Mouse (Mus musculus) hindbrain, embryonic 12.5 days (tissue): ENCODE results near the gene Tssk4. TPM values are rescaled to one million over a fixed set of nuclear protein-coding genes. Genes with fewer than 3 reads are reported as not detected.

Source experiments
- ATAC-seq: fragments of 200-750 bp; cut with Nextera tagmentation; 2 replicates; pipeline ENCODE4 v1.8.0; 2017; ENCODE audit warnings: moderate TSS enrichment; ENCODE audit not compliant: low FRiP score
- H3K27ac ChIP-seq: fragments of 300-500 bp; sonication (generic); 2 replicates; pipeline ENCODE4 v1.5.1; 2016; ENCODE audit warnings: mild to moderate bottlenecking
- H3K27me3 ChIP-seq: fragments of 300-500 bp; sonication (generic); 2 replicates; pipeline ENCODE4 v1.6.1; 2016; ENCODE audit warnings: mild to moderate bottlenecking
- H3K36me3 ChIP-seq: fragments of 300-500 bp; sonication (generic); 2 replicates; pipeline ENCODE4 v1.6.1; 2016; ENCODE audit warnings: mild to moderate bottlenecking
- H3K4me1 ChIP-seq: fragments of 300-500 bp; sonication (generic); 2 replicates; pipeline ENCODE4 v1.6.1; 2016
- H3K4me2 ChIP-seq: fragments of 300-500 bp; sonication (generic); replicated peaks from 2 replicates; pipeline ENCODE4 v1.6.1; 2016; ENCODE audit warnings: mild to moderate bottlenecking
- H3K4me3 ChIP-seq: fragments of 300-500 bp; sonication (generic); 2 replicates; pipeline ENCODE4 v1.5.1; 2016; ENCODE audit warnings: mild to moderate bottlenecking
- H3K9ac ChIP-seq: fragments of 300-500 bp; sonication (generic); 2 replicates; pipeline ENCODE4 v1.6.1; 2016; ENCODE audit warnings: mild to moderate bottlenecking, moderate library complexity
- H3K9me3 ChIP-seq: fragments of 300-500 bp; sonication (generic); replicated peaks from 2 replicates; pipeline ENCODE4 v1.6.1; 2016; ENCODE audit warnings: mild to moderate bottlenecking
- WGBS: fragments of 180-500 bp; shearing (Covaris S2); methylation state at CpG from one replicate; pipeline ENCODE4 v1.1.7; 2016; 5-methylcytosine and 5-hydroxymethylcytosine counted together
- polyA plus RNA-seq: library from polyadenylated mRNA; unstranded; fragments of >200 nt; fragmentation: Nextera tagmentation; extraction: Ambion mirVana; gene quantifications from 2 replicates; pipeline ENCODE4 v1.2.1, GENCODE M21; 2016

Gene Tssk4
- polyA plus RNA-seq, 1 experiment from 2014 or later = 0.52 TPM

GRCm38 (mm10) chr14:55651528-55651927 is 1.5 kb downstream of the Tssk4 start:
- Histone ChIP-seq H3K4me1 (no peaks in the 10 kb centered on the region), H3K4me2 (no peak overlapping the region), H3K27ac (no peak overlapping the region), H3K27me3 (no peaks in the 10 kb centered on the region), H3K9me3 (no peaks in the 10 kb centered on the region), H3K36me3 (peaks cover 4% of the 10 kb centered on the region), H3K4me3 (no peak overlapping the region), H3K9ac (no peak overlapping the region)
- no peak for ATAC-seq
- 83% methylated on average over 7 of the region's 7 CpGs for WGBS

GRCm38 (mm10) chr14:55656935-55657334 is 7.0 kb downstream of the Tssk4 start:
- no peak for ATAC-seq
- H3K27ac ChIP-seq = no peak overlapping the region
- no peak overlapping the region for H3K4me3 ChIP-seq
- H3K4me2 ChIP-seq = no peak overlapping the region
- H3K9me3 ChIP-seq = no peaks in the 10 kb centered on the region
- H3K9ac ChIP-seq = no peak overlapping the region
- H3K27me3 ChIP-seq = no peaks in the 10 kb centered on the region
- 85% methylated on average over 3 of the region's 3 CpGs for WGBS
- peaks cover 16% of the 10 kb centered on the region for H3K36me3 ChIP-seq
- peaks cover 3% of the 10 kb centered on the region for H3K4me1 ChIP-seq

GRCm38 (mm10) chr14:55658011-55658410 is 8.0 kb downstream of the Tssk4 start:
- no peak overlapping the region for H3K27ac ChIP-seq
- no peaks in the 10 kb centered on the region for H3K27me3 ChIP-seq
- H3K4me2 ChIP-seq = no peak overlapping the region
- no peak overlapping the region for H3K4me3 ChIP-seq
- 95% methylated on average over 5 of the region's 5 CpGs for WGBS
- no peak overlapping the region for H3K9ac ChIP-seq
- peaks cover 24% of the 10 kb centered on the region for H3K36me3 ChIP-seq
- H3K4me1 ChIP-seq = peaks cover 3% of the 10 kb centered on the region
- ATAC-seq = no peak
- no peaks in the 10 kb centered on the region for H3K9me3 ChIP-seq

GRCm38 (mm10) chr14:55659960-55660573 is 10.1 kb downstream of the Tssk4 start, which contains the start of gene Mdp1:
Gene Mdp1, minus strand, starts transcription at chr14:55660508.
- Histone ChIP-seq H3K27ac (peak within 1 kb of the TSS; percentile 69), H3K9me3 (no peaks in the 10 kb centered on the region), H3K27me3 (no peaks in the 10 kb centered on the region), H3K36me3 (peaks cover 34% of the 10 kb centered on the region), H3K4me2 (peak within 1 kb of the TSS; percentile 51), H3K4me1 (peaks cover 3% of the 10 kb centered on the region), H3K9ac (peak within 1 kb of the TSS; percentile 66), H3K4me3 (peak within 1 kb of the TSS; percentile 53)
- WGBS = under 1% methylated on average over 39 of the region's 39 CpGs
- ATAC-seq = peak; percentile 93

- no peak overlapping the region for H3K9ac ChIP-seq
- H3K27me3 ChIP-seq = no peaks in the 10 kb centered on the region
- ATAC-seq = peak; percentile 17; the same call in 1 of the 2 replicates
- no peak overlapping the region for H3K27ac ChIP-seq
- peaks cover 34% of the 10 kb centered on the region for H3K36me3 ChIP-seq
- peaks cover 3% of the 10 kb centered on the region for H3K4me1 ChIP-seq
- 42% methylated on average over 2 of the region's 2 CpGs for WGBS
- H3K9me3 ChIP-seq = no peaks in the 10 kb centered on the region
- H3K4me3 ChIP-seq = peak overlapping the region; percentile 53
- H3K4me2 ChIP-seq = peak overlapping the region; percentile 51; the same call in 1 of the 2 replicates
Measured at GRCm38 (mm10) chr14:55660636-55661035, 10.7 kb downstream of the Tssk4 start.

- under 1% methylated on average over 12 of the region's 12 CpGs for WGBS
- peak; percentile 71 for ATAC-seq
Measured at GRCm38 (mm10) chr14:55671486-55671832, 21.5 kb downstream of the Tssk4 start.

GRCm38 (mm10) chr14:55671833-55672740 is 22.1 kb downstream of the Tssk4 start, which contains the start of the genes Gmpr2 and Nedd8:
Gene Gmpr2, plus strand, starts transcription at chr14:55671941.
Gene Nedd8, minus strand, starts transcription at chr14:55672124.
- peak; percentile 98 for ATAC-seq

More at GRCm38 (mm10) chr14:55671486-55671832, 21.5 kb downstream of the Tssk4 start:
- peak overlapping the region; percentile 73 for H3K9ac ChIP-seq
- H3K4me3 ChIP-seq = peak overlapping the region; percentile 78
- peak overlapping the region; percentile 90 for H3K27ac ChIP-seq
- H3K4me1 ChIP-seq = peaks cover 20% of the 10 kb centered on the region
- no peaks in the 10 kb centered on the region for H3K9me3 ChIP-seq
- H3K36me3 ChIP-seq = peaks cover 20% of the 10 kb centered on the region
- H3K4me2 ChIP-seq = peak overlapping the region; percentile 91
- H3K27me3 ChIP-seq = no peaks in the 10 kb centered on the region

GRCm38 (mm10) chr14:55672741-55673060 is 22.7 kb downstream of the Tssk4 start:
- ATAC-seq = no peak
- Histone ChIP-seq H3K4me1 (peaks cover 20% of the 10 kb centered on the region), H3K27ac (no peak overlapping the region), H3K36me3 (peaks cover 32% of the 10 kb centered on the region), H3K9ac (peak overlapping the region; percentile 73; the same call in 1 of the 2 replicates), H3K4me3 (peak overlapping the region; percentile 78), H3K4me2 (peak overlapping the region; percentile 91), H3K9me3 (no peaks in the 10 kb centered on the region), H3K27me3 (no peaks in the 10 kb centered on the region)
- WGBS = 86% methylated on average over 7 of the region's 7 CpGs

More at GRCm38 (mm10) chr14:55671833-55672740, 22.1 kb downstream of the Tssk4 start, which contains the start of the genes Gmpr2 and Nedd8:
- peak within 1 kb of the TSS; percentile 91 for H3K4me2 ChIP-seq
- H3K9me3 ChIP-seq = no peaks in the 10 kb centered on the region
- under 1% methylated on average over 38 of the region's 38 CpGs for WGBS
- peak within 1 kb of the TSS; percentile 90 for H3K27ac ChIP-seq
- no peaks in the 10 kb centered on the region for H3K27me3 ChIP-seq
- H3K4me3 ChIP-seq = peak within 1 kb of the TSS; percentile 78
- H3K36me3 ChIP-seq = peaks cover 26% of the 10 kb centered on the region
- H3K4me1 ChIP-seq = peaks cover 20% of the 10 kb centered on the region
- H3K9ac ChIP-seq = peak within 1 kb of the TSS; percentile 73

GRCm38 (mm10) chr14:55677615-55678014 is 27.6 kb downstream of the Tssk4 start:
- Histone ChIP-seq H3K27ac (no peak overlapping the region), H3K27me3 (no peaks in the 10 kb centered on the region), H3K9me3 (no peaks in the 10 kb centered on the region), H3K4me1 (peaks cover 15% of the 10 kb centered on the region), H3K9ac (no peak overlapping the region), H3K4me3 (no peak overlapping the region), H3K36me3 (peaks cover 53% of the 10 kb centered on the region), H3K4me2 (no peak overlapping the region)
- WGBS = 92% methylated on average over 4 of the region's 4 CpGs
- ATAC-seq = no peak

- Histone ChIP-seq H3K27me3 (no peaks in the 10 kb centered on the region), H3K4me1 (peaks cover 11% of the 10 kb centered on the region), H3K27ac (peak within 1 kb of the TSS; percentile 80), H3K9me3 (no peaks in the 10 kb centered on the region), H3K4me2 (peak within 1 kb of the TSS; percentile 74), H3K36me3 (peaks cover 38% of the 10 kb centered on the region), H3K9ac (peak within 1 kb of the TSS; percentile 79), H3K4me3 (peak within 1 kb of the TSS; percentile 82)
- ATAC-seq = peak; percentile 99
- WGBS = under 1% methylated on average over 66 of the region's 66 CpGs
Measured at GRCm38 (mm10) chr14:55681160-55682117, 31.5 kb downstream of the Tssk4 start, which contains the start of gene Tinf2. Gene Tinf2, minus strand, starts transcription at chr14:55681820.

- no peaks in the 10 kb centered on the region for H3K27me3 ChIP-seq
- H3K36me3 ChIP-seq = peaks cover 31% of the 10 kb centered on the region
- H3K4me3 ChIP-seq = peak overlapping the region; percentile 82
- H3K9me3 ChIP-seq = no peaks in the 10 kb centered on the region
- 0 out of 2 replicates have a peak overlapping the region, but pooled peaks have one; percentile 79 for H3K9ac ChIP-seq
- WGBS = 12% methylated on average over 3 of the region's 3 CpGs
- H3K4me1 ChIP-seq = peaks cover 11% of the 10 kb centered on the region
- no peak overlapping the region for H3K27ac ChIP-seq
- peak; percentile 33 for ATAC-seq
- H3K4me2 ChIP-seq = peak overlapping the region; percentile 74
Measured at GRCm38 (mm10) chr14:55682118-55682493, 32.1 kb downstream of the Tssk4 start.
